Mouse (Mus musculus): Measurements from ENCODE around the gene Dlg2.

- TF ChIP-seq CTCF (IDR thresholded peaks at IDR 0.05; ENCODE audit: control insufficient read depth, insufficient read depth, insufficient read length), result no peak
- no peak for TF ChIP-seq USF1 (IDR thresholded peaks at IDR 0.05; ENCODE audit: low read depth)
- no peak for TF ChIP-seq MYOD1 (IDR thresholded peaks at IDR 0.05; ENCODE audit: control insufficient read depth, insufficient read length, low read depth)
- TF ChIP-seq FOSL1 (IDR thresholded peaks at IDR 0.05; ENCODE audit: insufficient read depth, low read length, poor library complexity, severe bottlenecking), result no peak
Observed at GRCm38 (mm10) chr7:91936193-91936592, 1459.7 kb downstream of the Dlg2 start.

Measured in C2C12 (cell line).